Mouse (Mus musculus) embryonic facial prominence, embryonic 12.5 days (tissue): Measurements from ENCODE around the gene Sltm. TPM values are rescaled to one million over a fixed set of nuclear protein-coding genes. Genes with fewer than 3 reads are reported as not detected.
"Not testable (repeated sequence)": the region's sequence is repeated elsewhere in the genome, so short reads cannot be mapped to it uniquely, and the experiment has no call there.

Experiments
- ATAC-seq: fragments of 200-750 bp; cut with Nextera tagmentation; 2 replicates; pipeline ENCODE4 v1.8.0; 2017; ENCODE audit not compliant: insufficient number of reproducible peaks, insufficient read depth, low FRiP score, low TSS enrichment
- H3K27ac ChIP-seq: fragments of 300-500 bp; sonication (generic); 2 replicates; pipeline ENCODE4 v1.5.1; 2016; ENCODE audit warnings: mild to moderate bottlenecking
- H3K27me3 ChIP-seq: fragments of 300-500 bp; sonication (generic); 2 replicates; pipeline ENCODE4 v1.6.1; 2016; ENCODE audit warnings: mild to moderate bottlenecking, moderate library complexity
- H3K36me3 ChIP-seq: fragments of 300-500 bp; sonication (generic); 2 replicates; pipeline ENCODE4 v1.6.1; 2016; ENCODE audit warnings: mild to moderate bottlenecking
- H3K4me1 ChIP-seq: fragments of 300-500 bp; sonication (generic); 2 replicates; pipeline ENCODE4 v1.6.1; 2016
- H3K4me2 ChIP-seq: fragments of 300-500 bp; sonication (generic); replicated peaks from 2 replicates; pipeline ENCODE4 v1.6.1; 2016; ENCODE audit warnings: mild to moderate bottlenecking, moderate library complexity
- H3K4me3 ChIP-seq: fragments of 300-500 bp; sonication (generic); 2 replicates; pipeline ENCODE4 v1.5.1; 2016; ENCODE audit warnings: mild to moderate bottlenecking
- H3K9ac ChIP-seq: fragments of 300-500 bp; sonication (generic); 2 replicates; pipeline ENCODE4 v1.6.1; 2016; ENCODE audit warnings: mild to moderate bottlenecking, moderate library complexity
- H3K9me3 ChIP-seq: fragments of 300-500 bp; sonication (generic); 2 replicates; pipeline ENCODE4 v1.6.1; 2016; ENCODE audit warnings: mild to moderate bottlenecking, moderate library complexity
- WGBS: fragments of 180-500 bp; shearing (Covaris S2); methylation state at CpG from one replicate; pipeline ENCODE4 v1.1.7; 2016; 5-methylcytosine and 5-hydroxymethylcytosine counted together
- polyA plus RNA-seq: library from polyadenylated mRNA; unstranded; fragments of >200 nt; fragmentation: Nextera tagmentation; extraction: Ambion mirVana; gene quantifications from 2 replicates; pipeline ENCODE4 v1.2.1, GENCODE M21; 2016

Sltm gene
- polyA plus RNA-seq, 1 experiment from 2014 or later, result 70.7 TPM

DNA sequence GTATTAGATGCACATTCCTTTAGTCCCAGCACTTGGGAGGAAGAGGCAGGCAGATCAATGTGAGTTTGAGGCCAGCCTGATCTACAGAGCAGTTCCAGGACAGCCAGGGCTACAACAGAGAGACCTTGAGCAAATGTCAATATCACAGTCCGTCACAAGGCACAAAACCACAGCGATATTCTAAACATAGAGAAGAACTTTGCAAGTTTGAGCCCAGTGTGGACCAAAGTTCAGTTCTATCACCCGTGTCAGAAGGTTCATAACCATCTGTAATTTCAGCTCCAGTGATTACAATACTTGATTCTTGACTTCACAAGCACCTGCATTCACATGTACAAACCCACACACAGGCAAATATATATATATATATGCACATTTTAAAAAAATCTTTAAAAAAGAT is 21.9 kb upstream of the Sltm start:
- no peaks in the 10 kb centered on the region for H3K9me3 ChIP-seq
- no peak overlapping the region for H3K9ac ChIP-seq
- no peak overlapping the region for H3K4me3 ChIP-seq
- no peaks in the 10 kb centered on the region for H3K36me3 ChIP-seq
- no peaks in the 10 kb centered on the region for H3K27me3 ChIP-seq
- no peak overlapping the region for H3K4me2 ChIP-seq
- 85% methylated on average over 3 of the region's 3 CpGs for WGBS
- H3K4me1 ChIP-seq, result no peaks in the 10 kb centered on the region
- ATAC-seq, result no peak
- H3K27ac ChIP-seq, result no peak overlapping the region

DNA sequence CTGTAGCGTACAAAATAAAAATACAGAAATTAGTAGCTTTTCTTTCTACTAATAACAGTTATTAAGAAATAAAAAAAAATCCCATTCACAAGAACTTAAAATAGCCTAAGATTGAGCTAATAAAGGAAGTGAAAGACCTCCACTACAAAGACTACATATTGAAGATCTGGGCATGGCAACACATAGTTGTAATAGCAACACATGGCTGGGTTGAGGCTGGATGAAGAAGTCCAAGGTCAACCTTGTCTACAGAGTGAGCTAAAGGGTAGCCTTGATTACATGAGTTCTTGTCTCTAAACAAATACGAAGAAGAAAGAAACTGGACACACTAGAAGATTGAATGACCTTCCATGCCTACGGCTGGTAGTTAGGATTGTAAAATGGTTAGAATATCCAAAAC is 18.7 kb upstream of the Sltm start:
- no peak overlapping the region for H3K4me2 ChIP-seq
- H3K4me1 ChIP-seq, result no peaks in the 10 kb centered on the region
- no peak overlapping the region for H3K4me3 ChIP-seq
- no peaks in the 10 kb centered on the region for H3K27me3 ChIP-seq
- WGBS, result 88% methylated on average over 3 of the region's 3 CpGs
- H3K9ac ChIP-seq, result no peak overlapping the region
- H3K9me3 ChIP-seq, result no peaks in the 10 kb centered on the region
- no peak overlapping the region for H3K27ac ChIP-seq
- H3K36me3 ChIP-seq, result no peaks in the 10 kb centered on the region
- no peak for ATAC-seq

DNA sequence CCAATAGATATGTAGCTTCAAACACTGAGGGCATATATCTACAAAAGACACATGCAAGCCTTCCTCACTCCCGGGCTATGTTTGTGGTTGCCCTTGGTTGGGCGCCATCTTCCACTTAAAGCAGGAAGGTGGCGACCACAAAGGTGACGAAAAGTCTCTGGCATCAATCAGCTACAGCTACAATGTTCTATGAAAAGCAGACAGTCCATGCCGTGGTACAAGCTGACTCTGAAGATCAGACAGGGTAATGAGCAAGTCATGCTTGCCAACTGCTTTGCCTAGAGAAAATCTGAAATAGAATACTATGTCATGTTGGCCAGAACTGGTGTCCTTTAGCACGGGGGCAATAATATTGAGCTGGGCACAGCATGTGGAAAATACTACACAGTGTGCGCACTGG is 18.2 kb upstream of the Sltm start:
- no peak overlapping the region for H3K9ac ChIP-seq
- no peaks in the 10 kb centered on the region for H3K4me1 ChIP-seq
- H3K4me2 ChIP-seq, result no peak overlapping the region
- H3K9me3 ChIP-seq, result no peaks in the 10 kb centered on the region
- 82% methylated on average over 7 of the region's 7 CpGs for WGBS
- no peaks in the 10 kb centered on the region for H3K27me3 ChIP-seq
- H3K27ac ChIP-seq, result no peak overlapping the region
- no peak overlapping the region for H3K4me3 ChIP-seq
- ATAC-seq, result no peak
- no peaks in the 10 kb centered on the region for H3K36me3 ChIP-seq

DNA sequence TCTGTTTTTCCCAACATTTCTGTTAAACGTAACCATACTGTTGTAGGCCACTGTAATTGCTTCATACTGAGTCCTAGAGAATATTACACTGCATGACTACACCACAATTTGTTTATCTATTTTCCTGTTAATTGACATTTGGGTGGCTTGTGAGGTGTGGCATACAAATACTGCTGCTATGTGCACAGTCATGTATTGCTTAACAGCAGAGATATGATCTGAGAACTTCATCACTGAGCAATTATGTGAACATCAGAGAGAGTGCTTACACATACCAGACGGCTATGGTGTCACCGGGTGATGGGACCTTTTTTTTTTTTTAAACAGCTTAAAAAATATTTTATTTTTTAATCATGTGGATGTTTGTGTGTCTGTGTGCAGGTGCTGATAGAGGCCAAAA is 9.2 kb upstream of the Sltm start:
- H3K36me3 ChIP-seq, result no peaks in the 10 kb centered on the region
- no peak for ATAC-seq
- no peaks in the 10 kb centered on the region for H3K4me1 ChIP-seq
- no peak overlapping the region for H3K27ac ChIP-seq
- H3K27me3 ChIP-seq, result no peaks in the 10 kb centered on the region
- WGBS, result 78% methylated on average over 3 of the region's 3 CpGs
- H3K9ac ChIP-seq, result no peak overlapping the region
- no peak overlapping the region for H3K4me2 ChIP-seq
- no peaks in the 10 kb centered on the region for H3K9me3 ChIP-seq
- H3K4me3 ChIP-seq, result no peak overlapping the region

DNA sequence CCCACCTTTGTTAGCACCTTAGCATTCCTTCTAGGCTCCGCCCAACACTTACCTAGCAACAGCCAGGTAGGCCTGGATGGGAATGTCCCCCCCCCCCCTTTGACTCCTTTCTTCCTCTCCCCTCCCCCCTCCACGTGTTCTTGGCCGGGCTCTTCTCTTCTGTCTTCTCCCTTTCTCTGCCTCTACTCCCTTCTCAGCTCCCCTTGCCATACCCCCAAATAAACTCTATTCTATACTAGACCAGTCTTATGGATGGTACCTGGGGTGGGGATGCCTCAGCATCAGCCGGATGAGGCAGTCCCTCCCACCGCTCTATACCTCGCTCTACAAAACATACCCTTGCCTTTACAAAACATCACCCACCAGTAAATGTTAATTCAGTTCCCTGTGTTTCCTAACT is 970 bp upstream of the Sltm start:
- Histone ChIP-seq H3K27me3 (no peaks in the 10 kb centered on the region), H3K4me3 (peak overlapping the region; percentile 91), H3K4me1 (peaks cover 11% of the 10 kb centered on the region), H3K4me2 (peak overlapping the region; percentile 77), H3K36me3 (no peaks in the 10 kb centered on the region), H3K27ac (no peak overlapping the region), H3K9ac (peak overlapping the region; percentile 97; the same call in 1 of the 2 replicates), H3K9me3 (no peaks in the 10 kb centered on the region)
- no peak for ATAC-seq
- WGBS, result 13% methylated on average over 6 of the region's 6 CpGs

DNA sequence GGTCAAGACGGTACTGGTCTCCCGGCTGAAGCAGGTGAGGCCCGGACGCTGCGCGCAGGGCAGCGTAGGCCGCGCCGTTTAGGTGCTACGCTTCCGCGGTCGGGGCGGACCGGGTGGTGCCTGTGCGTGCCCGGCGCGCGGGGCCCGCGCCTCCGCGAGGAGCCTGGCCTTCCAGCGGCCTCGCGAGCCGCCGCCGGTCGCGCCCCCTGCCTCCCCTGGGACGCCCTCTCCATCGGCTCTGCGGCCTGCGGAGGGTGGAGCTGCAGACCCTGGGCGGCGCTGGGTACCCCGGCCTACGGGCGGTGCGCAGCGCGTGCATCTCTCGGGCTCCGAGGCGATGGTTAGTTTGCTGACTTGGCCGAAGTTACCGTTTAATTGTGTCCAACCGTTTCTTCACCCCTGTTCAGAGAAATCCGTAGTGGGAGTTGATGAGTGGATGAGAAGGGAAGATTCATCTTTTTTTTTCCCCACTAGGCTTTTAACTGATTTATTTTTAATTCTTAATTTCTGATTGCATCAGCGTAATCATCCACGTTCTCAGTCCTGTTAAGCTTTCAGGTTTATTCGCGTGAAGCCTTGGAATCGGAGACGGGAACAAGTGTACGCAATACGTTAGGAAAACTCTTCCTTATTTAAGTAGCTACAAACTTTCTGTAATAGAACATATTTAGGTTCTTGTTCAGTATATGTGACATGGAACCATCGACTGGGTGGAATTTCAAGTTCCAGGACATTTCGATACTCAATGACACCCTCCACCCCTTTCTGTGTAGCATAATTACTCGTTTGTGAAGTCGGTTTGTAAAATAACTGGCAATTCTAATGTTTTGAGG is 710 bp downstream of the Sltm start:
- Histone ChIP-seq H3K9me3 (no peaks in the 10 kb centered on the region), H3K4me1 (peaks cover 11% of the 10 kb centered on the region), H3K9ac (peak overlapping the region; percentile 97), H3K36me3 (peaks cover 3% of the 10 kb centered on the region; the same call in 1 of the 2 replicates), H3K27ac (peak overlapping the region; percentile 99), H3K4me3 (peak overlapping the region; percentile 91), H3K27me3 (no peaks in the 10 kb centered on the region), H3K4me2 (peak overlapping the region; percentile 77)
- WGBS, result 1% methylated on average over 63 of the region's 64 CpGs
- ATAC-seq, result peak; percentile 80

DNA sequence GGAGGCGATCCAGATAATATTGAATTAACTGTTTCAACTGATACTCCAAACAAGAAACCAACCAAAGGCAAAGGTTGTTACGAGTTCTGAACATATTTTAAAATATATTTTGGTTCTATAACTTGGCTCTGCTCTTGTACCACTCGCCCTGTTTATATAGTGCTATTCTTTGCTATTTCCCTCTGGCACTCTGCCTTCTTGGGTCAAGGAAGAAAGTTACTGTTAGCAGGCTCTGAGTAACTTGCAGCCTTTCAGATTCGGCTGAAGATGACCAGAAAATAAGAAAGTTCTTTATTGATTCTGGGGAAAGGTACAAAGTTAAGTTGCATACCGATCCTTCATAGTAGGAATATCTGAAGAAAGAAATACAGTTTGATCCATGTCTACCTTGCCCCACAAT is 1.4 kb downstream of the Sltm start:
- no peak overlapping the region for H3K9ac ChIP-seq

DNA sequence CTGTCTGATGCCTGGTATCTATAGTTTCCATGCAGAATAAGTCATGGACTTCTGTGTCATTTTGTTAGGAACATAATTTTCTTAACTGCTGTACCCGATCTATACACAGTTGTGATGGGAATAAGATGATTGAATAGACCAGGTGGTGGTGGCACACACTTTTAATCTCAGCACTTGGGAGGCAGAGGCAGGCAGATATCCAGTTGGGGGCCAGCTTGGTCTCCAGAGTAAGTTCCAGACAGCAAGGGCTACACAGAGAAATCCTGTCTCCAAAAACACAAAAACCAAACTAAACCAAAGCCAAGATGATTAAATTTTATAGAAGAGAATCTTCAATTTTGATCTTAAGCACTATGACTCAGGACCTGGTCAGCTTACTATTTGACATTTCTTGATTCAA is 2.3 kb downstream of the Sltm start:
- Histone ChIP-seq H3K4me3 (no peak overlapping the region), H3K4me1 (peaks cover 11% of the 10 kb centered on the region), H3K36me3 (peaks cover 3% of the 10 kb centered on the region), H3K27me3 (no peaks in the 10 kb centered on the region), H3K9me3 (no peaks in the 10 kb centered on the region), H3K4me2 (no peak overlapping the region), H3K27ac (no peak overlapping the region), H3K9ac (no peak overlapping the region)
- WGBS, result 86% methylated on average over 1 of the region's 1 CpGs
- no peak for ATAC-seq

More for the DNA sequence above, 1.4 kb downstream of the Sltm start:
- Histone ChIP-seq H3K36me3 (peaks cover 3% of the 10 kb centered on the region; the same call in 1 of the 2 replicates), H3K4me2 (peak overlapping the region; percentile 77), H3K4me1 (peaks cover 11% of the 10 kb centered on the region), H3K27ac (no peak overlapping the region), H3K9me3 (no peaks in the 10 kb centered on the region), H3K27me3 (no peaks in the 10 kb centered on the region), H3K4me3 (peak overlapping the region; percentile 91)
- no peak for ATAC-seq
- WGBS, result 69% methylated on average over 5 of the region's 5 CpGs

DNA sequence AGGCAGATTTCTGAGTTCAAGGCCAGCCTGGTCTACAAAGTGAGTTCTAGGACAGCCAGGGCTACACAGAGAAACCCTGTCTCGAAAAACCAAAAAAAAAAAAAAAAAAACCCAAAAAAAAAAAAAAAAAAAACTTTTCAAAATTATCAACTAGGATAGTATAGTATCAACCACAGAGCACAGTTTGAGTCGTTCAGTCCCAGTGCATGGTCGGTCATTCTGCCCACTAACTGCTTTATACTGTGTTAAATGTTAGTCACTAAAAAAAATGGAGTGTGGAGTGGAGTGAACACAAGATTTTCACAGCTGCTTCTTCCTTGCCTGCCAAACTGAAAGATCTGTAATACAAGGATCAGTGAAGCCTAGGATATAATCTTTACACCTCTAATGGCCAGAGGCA is 4.0 kb downstream of the Sltm start:
- ATAC-seq, H3K4me3 ChIP-seq, H3K27ac ChIP-seq, H3K9me3 ChIP-seq, H3K36me3 ChIP-seq, H3K4me1 ChIP-seq, H3K4me2 ChIP-seq, H3K9ac ChIP-seq, H3K27me3 ChIP-seq: not testable (repeated sequence)
- 91% methylated on average over 3 of the region's 3 CpGs for WGBS

DNA sequence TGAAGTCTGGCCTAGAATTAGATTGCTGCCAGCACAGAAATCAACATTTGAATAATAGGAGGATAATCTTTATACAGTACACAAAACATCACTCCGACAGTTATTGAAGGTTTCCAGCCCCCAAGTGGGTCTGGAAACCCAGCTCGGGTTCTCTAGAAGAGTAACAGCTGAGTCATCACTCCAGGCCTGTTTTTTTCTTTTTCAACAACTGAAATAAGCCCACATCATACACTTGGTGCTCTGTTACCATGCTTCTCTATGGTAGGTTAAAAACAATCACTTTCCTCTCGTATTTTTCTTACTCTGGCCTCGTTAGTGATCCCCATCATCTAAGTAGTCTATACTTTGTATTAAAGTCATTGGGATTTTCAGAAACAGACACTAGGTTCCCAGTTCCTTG is 5.8 kb downstream of the Sltm start:
- no peak overlapping the region for H3K27ac ChIP-seq
- peaks cover 13% of the 10 kb centered on the region for H3K36me3 ChIP-seq
- no peak overlapping the region for H3K4me3 ChIP-seq
- peaks cover 7% of the 10 kb centered on the region for H3K4me1 ChIP-seq
- H3K9ac ChIP-seq, result no peak overlapping the region
- H3K9me3 ChIP-seq, result peaks cover 8% of the 10 kb centered on the region; the same call in 1 of the 2 replicates
- no peaks in the 10 kb centered on the region for H3K27me3 ChIP-seq
- WGBS, result 82% methylated on average over 4 of the region's 4 CpGs
- no peak overlapping the region for H3K4me2 ChIP-seq
- no peak for ATAC-seq

DNA sequence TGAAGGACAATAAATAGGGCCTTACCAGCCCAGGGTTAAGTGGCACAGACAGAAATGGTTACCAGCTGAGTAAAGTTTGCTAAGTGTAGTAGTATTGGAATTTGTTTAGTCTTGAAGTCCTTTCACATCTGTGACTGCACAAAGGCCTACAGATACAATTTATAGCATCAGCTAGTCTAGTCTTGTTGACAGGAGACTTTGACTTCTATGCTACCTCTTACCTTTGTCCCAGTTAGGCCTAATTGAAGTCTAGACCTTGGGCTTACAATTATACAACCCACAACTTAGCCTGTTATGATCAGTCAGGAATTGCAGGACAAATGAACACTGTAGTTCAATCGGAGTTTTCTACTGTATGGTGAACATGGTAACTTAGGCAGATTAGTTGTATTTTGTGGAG is 9.0 kb downstream of the Sltm start:
- no peaks in the 10 kb centered on the region for H3K27me3 ChIP-seq
- H3K4me1 ChIP-seq, result no peaks in the 10 kb centered on the region
- H3K4me2 ChIP-seq, result no peak overlapping the region
- no peak overlapping the region for H3K27ac ChIP-seq
- H3K4me3 ChIP-seq, result no peak overlapping the region
- H3K9ac ChIP-seq, result no peak overlapping the region
- peaks cover 11% of the 10 kb centered on the region for H3K9me3 ChIP-seq
- peaks cover 22% of the 10 kb centered on the region for H3K36me3 ChIP-seq
- ATAC-seq, result no peak
- WGBS, result 87% methylated on average over 1 of the region's 1 CpGs

DNA sequence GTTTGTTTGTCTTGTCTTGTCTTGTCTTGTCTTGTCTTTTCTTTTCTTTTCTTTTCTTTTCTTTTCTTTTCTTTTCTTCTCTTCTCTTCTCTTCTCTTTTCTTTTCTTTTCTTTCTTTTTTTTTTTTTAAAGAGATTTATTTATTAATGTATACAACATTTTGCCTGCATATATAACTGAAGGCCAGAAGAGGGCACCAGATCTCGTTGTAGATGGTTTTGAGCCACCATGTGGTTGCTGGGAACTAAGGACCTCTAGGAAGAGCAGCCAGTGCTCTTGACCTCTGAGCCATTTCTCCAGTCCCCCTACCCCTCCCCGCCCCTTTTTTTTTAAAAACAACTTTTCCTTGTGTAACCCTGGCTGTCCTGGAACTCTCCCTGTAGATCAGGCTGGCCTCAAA is 9.7 kb downstream of the Sltm start:
- H3K27ac ChIP-seq, H3K4me2 ChIP-seq, H3K9ac ChIP-seq, H3K4me1 ChIP-seq, ATAC-seq, H3K27me3 ChIP-seq, H3K4me3 ChIP-seq: not testable (repeated sequence)
- Histone ChIP-seq H3K9me3 (peaks cover 11% of the 10 kb centered on the region), H3K36me3 (peaks cover 19% of the 10 kb centered on the region)
- 97% methylated on average over 2 of the region's 2 CpGs for WGBS
